Mouse (Mus musculus) liver, adult 2 months (tissue): Measurements from ENCODE around the gene Ldlr. TPM values are rescaled to one million over a fixed set of nuclear protein-coding genes. Genes with fewer than 3 reads are reported as not detected.

Source experiments
- DNase-seq: peaks from one replicate; pipeline ENCODE4 v3.0.0-alpha.2; 2011; ENCODE audit warnings: low read depth, low spot score; ENCODE audit errors: extremely low read depth
- H3K27ac ChIP-seq: fragments of 200-500 bp; replicated peaks from 2 replicates; pipeline ENCODE4 v1.5.1; 2012; ENCODE audit warnings: low read depth, mild to moderate bottlenecking, control low read depth, inconsistent platforms, low read length; ENCODE audit not compliant: insufficient read depth
- H3K27me3 ChIP-seq: fragments of 200-500 bp; 2 replicates; pipeline ENCODE4 v1.6.1; 2012; ENCODE audit warnings: mild to moderate bottlenecking, moderate library complexity, low read length, inconsistent platforms; ENCODE audit not compliant: control insufficient read depth, insufficient read depth
- H3K36me3 ChIP-seq: fragments of 200-500 bp; 2 replicates; pipeline ENCODE4 v1.6.1; 2012; ENCODE audit warnings: low read length, inconsistent platforms; ENCODE audit not compliant: control insufficient read depth, insufficient read depth
- H3K4me1 ChIP-seq: fragments of 200-500 bp; 2 replicates; pipeline ENCODE4 v1.6.1; 2011; ENCODE audit warnings: low read length; ENCODE audit not compliant: control insufficient read depth, insufficient read depth
- H3K4me3 ChIP-seq: fragments of 200-500 bp; 2 replicates; pipeline ENCODE4 v1.5.1; 2011; ENCODE audit warnings: low read depth, mild to moderate bottlenecking, control low read depth, low read length, moderate library complexity; ENCODE audit not compliant: insufficient read depth
- H3K79me2 ChIP-seq: fragments of 200-500 bp; 2 replicates; pipeline ENCODE4 v1.6.1; 2012; ENCODE audit warnings: inconsistent platforms, mild to moderate bottlenecking, low read length, moderate library complexity; ENCODE audit not compliant: control insufficient read depth, insufficient read depth
- H3K9ac ChIP-seq: fragments of 200-500 bp; 2 replicates; pipeline ENCODE4 v1.6.1; 2012; ENCODE audit warnings: low read depth, mild to moderate bottlenecking, control low read depth, inconsistent platforms, low read length
- CTCF ChIP-seq: fragments of 200-500 bp; IDR thresholded peaks from 2 replicates; pipeline ENCODE4 v1.5.1; 2011; ENCODE audit warnings: low read depth, low read length, control low read depth
- POLR2A ChIP-seq: fragments of 200-500 bp; IDR thresholded peaks from 2 replicates; pipeline ENCODE4 v1.6.1; 2011; ENCODE audit warnings: low read length, control low read depth; ENCODE audit not compliant: insufficient read depth; ENCODE audit errors: extremely low read depth
- WGBS: fragments of 180-500 bp; shearing (Covaris S2); methylation state at CpG from one replicate; pipeline ENCODE4 v1.1.7; 2018; 5-methylcytosine and 5-hydroxymethylcytosine counted together
- polyA plus RNA-seq: library from polyadenylated mRNA; depleted of rRNA; stranded (reverse); fragments of >200 nt; gene quantifications from 2 replicates; pipeline ENCODE4 v1.2.3, GENCODE M21; 2012
- total RNA-seq: library from RNA; depleted of rRNA; stranded (reverse); fragments of >200 nt; gene quantifications from 2 replicates; pipeline ENCODE4 v1.2.3, GENCODE M21; 2014

The Ldlr gene
- total and polyA plus RNA-seq, 2 experiments: 61.4 to 105 TPM

- Histone ChIP-seq H3K9ac (peak overlapping the region; percentile 62), H3K27ac (peak overlapping the region; percentile 92), H3K4me3 (no peak overlapping the region), H3K27me3 (no peaks in the 10 kb centered on the region), H3K36me3 (peaks cover 67% of the 10 kb centered on the region), H3K79me2 (peaks cover 12% of the 10 kb centered on the region; the same call in 1 of the 2 replicates), H3K4me1 (peaks cover 29% of the 10 kb centered on the region)
- peak; percentile 94 for DNase-seq
- TF ChIP-seq CTCF (no peak), POLR2A (no peak)
- WGBS: 28% methylated on average over 3 of the region's 3 CpGs
These were observed 13.3 kb downstream of the Ldlr start for GRCm38 (mm10) chr9:21736580-21736979.

- H3K27ac ChIP-seq: peak overlapping the region; percentile 72
- peaks cover 28% of the 10 kb centered on the region for H3K4me1 ChIP-seq
- WGBS: 73% methylated on average over 10 of the region's 10 CpGs
- H3K9ac ChIP-seq: peak overlapping the region; percentile 49
- H3K36me3 ChIP-seq: peaks cover 69% of the 10 kb centered on the region
- no peak overlapping the region for H3K4me3 ChIP-seq
- DNase-seq: no peak
- H3K27me3 ChIP-seq: no peaks in the 10 kb centered on the region
- TF ChIP-seq POLR2A (no peak), CTCF (no peak)
- peaks cover 9% of the 10 kb centered on the region; the same call in 1 of the 2 replicates for H3K79me2 ChIP-seq
These were observed 13.9 kb downstream of the Ldlr start for GRCm38 (mm10) chr9:21737188-21737587.

- DNase-seq: peak; percentile 8
- Histone ChIP-seq H3K9ac (no peak overlapping the region; the same call in 1 of the 2 replicates), H3K36me3 (peaks cover 67% of the 10 kb centered on the region), H3K4me3 (no peak overlapping the region), H3K4me1 (peaks cover 25% of the 10 kb centered on the region), H3K27me3 (no peaks in the 10 kb centered on the region), H3K27ac (no peak overlapping the region), H3K79me2 (peaks cover 6% of the 10 kb centered on the region; the same call in 1 of the 2 replicates)
- TF ChIP-seq POLR2A (no peak), CTCF (no peak)
- WGBS: 53% methylated on average over 7 of the region's 7 CpGs
These were observed 15.5 kb downstream of the Ldlr start for GRCm38 (mm10) chr9:21738776-21739175.

- H3K27me3 ChIP-seq: no peaks in the 10 kb centered on the region
- peak; percentile 42 for DNase-seq
- H3K36me3 ChIP-seq: peaks cover 76% of the 10 kb centered on the region
- no peak overlapping the region for H3K27ac ChIP-seq
- 79% methylated on average over 14 of the region's 14 CpGs for WGBS
- H3K9ac ChIP-seq: no peak overlapping the region
- H3K79me2 ChIP-seq: peaks cover 6% of the 10 kb centered on the region; the same call in 1 of the 2 replicates
- H3K4me3 ChIP-seq: no peak overlapping the region
- TF ChIP-seq CTCF: no peak
- TF ChIP-seq POLR2A: no peak
- H3K4me1 ChIP-seq: peaks cover 12% of the 10 kb centered on the region
These were observed 17.1 kb downstream of the Ldlr start for GRCm38 (mm10) chr9:21740427-21740826.

GRCm38 (mm10) chr9:21741514-21741913, 18.2 kb downstream of the Ldlr start:
- Histone ChIP-seq H3K4me1 (peaks cover 6% of the 10 kb centered on the region; the same call in 1 of the 2 replicates), H3K27me3 (no peaks in the 10 kb centered on the region), H3K4me3 (no peak overlapping the region), H3K79me2 (peaks cover 6% of the 10 kb centered on the region; the same call in 1 of the 2 replicates), H3K9ac (no peak overlapping the region), H3K27ac (no peak overlapping the region), H3K36me3 (peaks cover 83% of the 10 kb centered on the region)
- DNase-seq: no peak
- TF ChIP-seq POLR2A (no peak), CTCF (no peak)
- 92% methylated on average over 11 of the region's 11 CpGs for WGBS

GRCm38 (mm10) chr9:21747238-21747774, 24.0 kb downstream of the Ldlr start:
- no peak overlapping the region for H3K9ac ChIP-seq
- TF ChIP-seq CTCF (no peak), POLR2A (no peak)
- no peaks in the 10 kb centered on the region for H3K4me1 ChIP-seq
- H3K4me3 ChIP-seq: no peak overlapping the region
- H3K36me3 ChIP-seq: peaks cover 61% of the 10 kb centered on the region
- H3K79me2 ChIP-seq: no peaks in the 10 kb centered on the region
- no peaks in the 10 kb centered on the region for H3K27me3 ChIP-seq
- no peak for DNase-seq
- no peak overlapping the region for H3K27ac ChIP-seq
- WGBS: 93% methylated on average over 3 of the region's 3 CpGs
